Comparison of ENCODE assay signal across 12 mouse cellular contexts in the genomic region with DNA sequence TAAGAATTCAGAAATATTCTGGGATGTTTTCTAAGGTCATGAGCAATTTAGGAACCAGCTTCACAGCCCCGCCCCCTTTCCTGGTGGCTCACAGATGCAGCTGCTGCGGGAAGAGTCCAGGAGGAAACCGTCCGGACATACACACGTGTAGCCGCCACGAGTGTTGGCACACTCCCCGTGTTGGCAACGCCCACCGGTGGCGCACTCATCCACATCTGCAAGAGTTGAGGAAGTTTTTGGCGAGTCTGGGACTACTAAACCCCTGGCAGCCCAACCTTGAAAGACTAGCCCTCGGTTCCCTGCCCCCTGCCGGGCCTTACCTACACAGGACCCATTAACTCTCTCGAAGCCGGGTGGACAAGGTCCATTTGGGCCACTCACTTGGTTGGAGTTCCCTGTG. TPM values are rescaled to one million over a fixed set of nuclear protein-coding genes. Genes with fewer than 3 reads are reported as not detected.
DNase-seq lines count a peak whose midpoint lies in the region; ATAC-seq and TF ChIP-seq lines count a peak whose summit lies in the region.
"Had no signal": no experiment of that assay in that cellular context is flagged by ENCODE, and none has a peak within 500 bp of the region (broad histone marks: within the 10 kb centered on the region; RNA-seq: fewer than 3 reads in every experiment).

No protein-coding gene starts in this region.

- no peaks in the 10 kb centered on the region for H3K36me3 ChIP-seq in heart, embryonic 11.5 days (ENCODE audit: control insufficient read depth, insufficient read depth, low read length)
- peaks cover 4% of the 10 kb centered on the region; the same call in 1 of the 2 replicates for H3K36me3 ChIP-seq in ES-Bruce4 (ENCODE audit: control insufficient read depth, insufficient read depth, low read length, poor library complexity, severe bottlenecking)
- H3K36me3 ChIP-seq in forebrain, embryonic 11.5 days (ENCODE audit: control insufficient read depth, insufficient read depth, low read length) = no peaks in the 10 kb centered on the region
- H3K36me3 ChIP-seq: hindbrain, embryonic 12.5 days; liver, embryonic 15.5 days had no signal

- H3K4me3 ChIP-seq in heart, embryonic 11.5 days (ENCODE audit: low read depth, low read length) = no peak overlapping the region
- H3K4me3 ChIP-seq in ES-Bruce4 (ENCODE audit: low read depth, low read length) = peak overlapping the region; percentile 72; the same call in 1 of the 2 replicates
- H3K4me3 ChIP-seq in forebrain, embryonic 11.5 days (ENCODE audit: low read depth, low read length) = no peak overlapping the region

- TF ChIP-seq POLR2A in ES-Bruce4 (IDR thresholded peaks at IDR 0.05; ENCODE audit: insufficient read depth, low read length) = no peak

- TF ChIP-seq EP300 in ES-Bruce4 (IDR thresholded peaks at IDR 0.05; ENCODE audit: insufficient read depth, low read depth, low read length) = no peak

- H3K9me3 ChIP-seq in heart, embryonic 11.5 days (replicated peaks; ENCODE audit: control insufficient read depth, low read length) = no peaks in the 10 kb centered on the region
- H3K9me3 ChIP-seq in ES-Bruce4 (replicated peaks; ENCODE audit: control insufficient read depth, insufficient read depth, low read length, poor library complexity, severe bottlenecking) = no peaks in the 10 kb centered on the region
- H3K9me3 ChIP-seq in forebrain, embryonic 11.5 days (ENCODE audit: control insufficient read depth, low read length) = no peaks in the 10 kb centered on the region
- H3K9me3 ChIP-seq: hindbrain, embryonic 12.5 days; liver, embryonic 15.5 days had no signal

- H3K9ac ChIP-seq in heart, embryonic 11.5 days (ENCODE audit: low read depth, low read length) = no peak overlapping the region
- H3K9ac ChIP-seq in ES-Bruce4 (ENCODE audit: low read depth, poor library complexity, severe bottlenecking) = peak overlapping the region; percentile 81
- H3K9ac ChIP-seq in forebrain, embryonic 11.5 days (ENCODE audit: low read length) = no peak overlapping the region
- H3K9ac ChIP-seq: hindbrain, embryonic 12.5 days; liver, embryonic 15.5 days had no signal

- no peak overlapping the region for H3K27ac ChIP-seq in heart, embryonic 11.5 days (ENCODE audit: low read depth, low read length)
- H3K27ac ChIP-seq in ES-Bruce4 (ENCODE audit: insufficient read depth, low read length) = no peak overlapping the region
- no peak overlapping the region for H3K27ac ChIP-seq in forebrain, embryonic 11.5 days (ENCODE audit: low read depth, low read length)
- H3K27ac ChIP-seq: hindbrain, embryonic 12.5 days; liver, embryonic 15.5 days had no signal

- DNase-seq in heart, adult 11 months = peak; percentile 99
- peak; percentile 84 for DNase-seq in gastrocnemius, postnatal 25 days
- peak; percentile 44 to 63 for DNase-seq in kidney, postnatal 4 days
- no peak for DNase-seq in right cerebral cortex, adult 18-20 months
- no peak for DNase-seq in spleen, postnatal 10 days (ENCODE audit: low spot score in 2 of 2)
- no peak for DNase-seq in forebrain, embryonic 11.5 days (ENCODE audit: low spot score)

- 34% methylated on average over 16 of the region's 16 CpGs for WGBS in heart, embryonic 11.5 days (ENCODE audit: insufficient replicate concordance)
- WGBS in forebrain, embryonic 11.5 days = 35% methylated on average over 16 of the region's 16 CpGs

- H3K4me1 ChIP-seq in heart, embryonic 11.5 days (ENCODE audit: control insufficient read depth, insufficient read depth, low read length) = peaks cover 35% of the 10 kb centered on the region
- peaks cover 6% of the 10 kb centered on the region for H3K4me1 ChIP-seq in ES-Bruce4 (ENCODE audit: control insufficient read depth, insufficient read depth, low read length)
- peaks cover 11% of the 10 kb centered on the region for H3K4me1 ChIP-seq in forebrain, embryonic 11.5 days (replicated peaks; ENCODE audit: control insufficient read depth, insufficient read depth, low read length)

- no peak for TF ChIP-seq CTCF in ES-Bruce4 (IDR thresholded peaks at IDR 0.05; ENCODE audit: low read depth, low read length)

- ATAC-seq in heart, embryonic 11.5 days (replicated peaks; ENCODE audit: insufficient number of reproducible peaks, low FRiP score, low TSS enrichment) = no peak
- no peak for ATAC-seq in forebrain, embryonic 11.5 days (replicated peaks; ENCODE audit: low FRiP score)

- H3K4me2 ChIP-seq in heart, embryonic 11.5 days = no peak overlapping the region
- no peak overlapping the region for H3K4me2 ChIP-seq in forebrain, embryonic 11.5 days (ENCODE audit: low read depth, low read length, severe bottlenecking)

- peaks cover 87% of the 10 kb centered on the region for H3K27me3 ChIP-seq in heart, embryonic 11.5 days (ENCODE audit: control insufficient read depth, insufficient read depth, low read length)
- H3K27me3 ChIP-seq in ES-Bruce4 (ENCODE audit: control insufficient read depth, insufficient read depth, low read length, poor library complexity, severe bottlenecking) = no peaks in the 10 kb centered on the region
- H3K27me3 ChIP-seq in forebrain, embryonic 11.5 days (ENCODE audit: control insufficient read depth, insufficient read depth, low read length) = peaks cover 76% of the 10 kb centered on the region

RNA-seq across cellular contexts. Expression of a gene that starts 8.8 kb away (rescaled TPM):
- polyA plus RNA-seq in heart, embryonic 11.5 days (2014; fragmentation: Nextera tagmentation; extraction: Ambion mirVana) = 28.9 and 31.5 TPM in 2 replicates
- polyA plus RNA-seq in ES-Bruce4 (2011; ENCODE audit: insufficient read depth, insufficient read length, low read depth, missing spikeins) = 66.8 and 72.5 TPM in 2 replicates
- 10 to 100 TPM; 69.4 to 77.8 TPM for total RNA-seq in gastrocnemius, postnatal 25 days (2021)
- polyA plus RNA-seq in forebrain, embryonic 11.5 days (2014; fragmentation: Nextera tagmentation; extraction: Ambion mirVana) = 11.9 and 13.0 TPM in 2 replicates

RNA-seq across cellular contexts. Expression of a gene that starts 27.2 kb away (rescaled TPM):
- 33.3 and 34.1 TPM in 2 replicates for polyA plus RNA-seq in heart, embryonic 11.5 days (2014; fragmentation: Nextera tagmentation; extraction: Ambion mirVana)
- polyA plus RNA-seq in ES-Bruce4 (2011; ENCODE audit: insufficient read depth, insufficient read length, low read depth, missing spikeins) = 43.6 and 44.5 TPM in 2 replicates
- 1 to 10 TPM in 1 of 2 experiments, under 1 TPM in 1; 1.00 to 3.1 TPM for total RNA-seq in gastrocnemius, postnatal 25 days (2021)
- polyA plus RNA-seq in forebrain, embryonic 11.5 days (2014; fragmentation: Nextera tagmentation; extraction: Ambion mirVana) = 64.3 and 67.6 TPM in 2 replicates

RNA-seq across cellular contexts. Expression of a gene that starts 28.6 kb away (rescaled TPM):
- 1.6 and 2.1 TPM in 2 replicates for polyA plus RNA-seq in heart, embryonic 11.5 days (2014; fragmentation: Nextera tagmentation; extraction: Ambion mirVana)
- polyA plus RNA-seq in ES-Bruce4 (2011; ENCODE audit: insufficient read depth, insufficient read length, low read depth, missing spikeins) = 15.8 and 17.1 TPM in 2 replicates
- not detected for total RNA-seq in gastrocnemius, postnatal 25 days (2021)
- not detected in 2 replicates for polyA plus RNA-seq in forebrain, embryonic 11.5 days (2014; fragmentation: Nextera tagmentation; extraction: Ambion mirVana)
- total RNA-seq: left cerebral cortex, adult 18-20 months had no signal
- polyA plus RNA-seq: midbrain, embryonic 14.5 days had no signal

Comparison
In these comparisons a context has a peak if more than half of its experiments do, and no peak if none do; other contexts are left out.
1. DNase-seq: peak in heart, adult 11 months (single experiment), gastrocnemius, postnatal 25 days (single experiment) and kidney, postnatal 4 days (2 of 2); none in right cerebral cortex, adult 18-20 months (single experiment), spleen, postnatal 10 days (0 of 2) and forebrain, embryonic 11.5 days (single experiment).